Mouse (Mus musculus): ENCODE data around the gene Usp17la. TPM values are rescaled to one million over a fixed set of nuclear protein-coding genes. Genes with fewer than 3 reads are reported as not detected.

Gene Usp17la
- polyA plus RNA-seq, 1 experiment from 2014 or later = not detected

- Histone ChIP-seq H3K27me3 (replicated peaks; ENCODE audit: control insufficient read depth, insufficient read depth, low read length) (no peaks in the 10 kb centered on the region), H3K4me1 (replicated peaks; ENCODE audit: control insufficient read depth, insufficient read depth, low read length) (no peaks in the 10 kb centered on the region), H3K9ac (ENCODE audit: low read depth, low read length) (no peak overlapping the region), H3K4me2 (replicated peaks; ENCODE audit: low read depth) (no peak overlapping the region), H3K9me3 (ENCODE audit: control insufficient read depth) (no peaks in the 10 kb centered on the region), H3K36me3 (ENCODE audit: control insufficient read depth, insufficient read depth) (no peaks in the 10 kb centered on the region), H3K27ac (ENCODE audit: low read depth, low read length) (no peak overlapping the region), H3K4me3 (ENCODE audit: low read depth, low read length) (no peak overlapping the region)
- no peak for TF ChIP-seq CTCF (IDR thresholded peaks at IDR 0.05; ENCODE audit: low read depth)
- 85% methylated on average over 3 of the region's 3 CpGs for WGBS
- no peak for ATAC-seq
These were observed 4.6 kb downstream of the Usp17la start for GRCm38 (mm10) chr7:104861381-104861780.

GRCm38 (mm10) chr7:104877731-104878130 lies 20.9 kb downstream of the Usp17la start, which contains the start of gene Olfr665:
TSS of gene Olfr665 (plus strand) at chr7:104878031.
- Histone ChIP-seq H3K9me3 (ENCODE audit: control insufficient read depth) (no peaks in the 10 kb centered on the region), H3K4me1 (replicated peaks; ENCODE audit: control insufficient read depth, insufficient read depth, low read length) (no peaks in the 10 kb centered on the region), H3K27ac (ENCODE audit: low read depth, low read length) (no peak within 1 kb of the TSS), H3K4me2 (replicated peaks; ENCODE audit: low read depth) (no peak within 1 kb of the TSS), H3K9ac (ENCODE audit: low read depth, low read length) (no peak within 1 kb of the TSS), H3K27me3 (replicated peaks; ENCODE audit: control insufficient read depth, insufficient read depth, low read length) (no peaks in the 10 kb centered on the region), H3K4me3 (ENCODE audit: low read depth, low read length) (no peak within 1 kb of the TSS), H3K36me3 (ENCODE audit: control insufficient read depth, insufficient read depth) (no peaks in the 10 kb centered on the region)
- 32% methylated on average over 1 of the region's 1 CpGs for WGBS
- no peak for ATAC-seq
- no peak for TF ChIP-seq CTCF (IDR thresholded peaks at IDR 0.05; ENCODE audit: low read depth)

- Histone ChIP-seq H3K4me2 (replicated peaks; ENCODE audit: low read depth) (no peak within 1 kb of the TSS), H3K27me3 (replicated peaks; ENCODE audit: control insufficient read depth, insufficient read depth, low read length) (no peaks in the 10 kb centered on the region), H3K9me3 (ENCODE audit: control insufficient read depth) (no peaks in the 10 kb centered on the region), H3K9ac (ENCODE audit: low read depth, low read length) (no peak within 1 kb of the TSS), H3K27ac (ENCODE audit: low read depth, low read length) (no peak within 1 kb of the TSS), H3K4me3 (ENCODE audit: low read depth, low read length) (no peak within 1 kb of the TSS), H3K36me3 (ENCODE audit: control insufficient read depth, insufficient read depth) (no peaks in the 10 kb centered on the region), H3K4me1 (replicated peaks; ENCODE audit: control insufficient read depth, insufficient read depth, low read length) (no peaks in the 10 kb centered on the region)
- no peak for ATAC-seq
- WGBS = 79% methylated on average over 2 of the region's 2 CpGs
- no peak for TF ChIP-seq CTCF (IDR thresholded peaks at IDR 0.05; ENCODE audit: low read depth)
These were observed 39.0 kb downstream of the Usp17la start, which contains the start of gene Olfr666 for GRCm38 (mm10) chr7:104895852-104896251. TSS of gene Olfr666 (minus strand) at chr7:104895952.

Other genes with a start within 250 kb of the Usp17la start
- gene Olfr656, start 243.1 kb upstream of the Usp17la start, polyA plus RNA-seq (2015; fragmentation: Nextera tagmentation; extraction: Ambion mirVana) = not detected in 2 replicates
- gene Olfr657, start 232.2 kb upstream of the Usp17la start, polyA plus RNA-seq (2015; fragmentation: Nextera tagmentation; extraction: Ambion mirVana) = not detected in 2 replicates
- 0.09 TPM in 2 replicates for gene Olfr658, start 209.7 kb upstream of the Usp17la start, polyA plus RNA-seq (2015; fragmentation: Nextera tagmentation; extraction: Ambion mirVana)
- not detected in 2 replicates for gene Olfr659, start 190.3 kb upstream of the Usp17la start, polyA plus RNA-seq (2015; fragmentation: Nextera tagmentation; extraction: Ambion mirVana)
- gene Olfr661, start 170.5 kb upstream of the Usp17la start, polyA plus RNA-seq (2015; fragmentation: Nextera tagmentation; extraction: Ambion mirVana) = not detected in 2 replicates
- not detected in 2 replicates for gene Usp17le, start 79.5 kb upstream of the Usp17la start, polyA plus RNA-seq (2015; fragmentation: Nextera tagmentation; extraction: Ambion mirVana)
- gene Usp17lb, start 14.4 kb upstream of the Usp17la start, polyA plus RNA-seq (2015; fragmentation: Nextera tagmentation; extraction: Ambion mirVana) = not detected in 2 replicates
- not detected in 2 replicates for gene Olfr665, start 21.0 kb downstream of the Usp17la start, polyA plus RNA-seq (2015; fragmentation: Nextera tagmentation; extraction: Ambion mirVana)
- not detected in 2 replicates for gene Olfr666, start 38.9 kb downstream of the Usp17la start, polyA plus RNA-seq (2015; fragmentation: Nextera tagmentation; extraction: Ambion mirVana)
- gene Olfr667, start 64.5 kb downstream of the Usp17la start, polyA plus RNA-seq (2015; fragmentation: Nextera tagmentation; extraction: Ambion mirVana) = not detected in 2 replicates
- not detected in 2 replicates for gene Olfr668, start 71.0 kb downstream of the Usp17la start, polyA plus RNA-seq (2015; fragmentation: Nextera tagmentation; extraction: Ambion mirVana)
- gene Olfr669, start 77.2 kb downstream of the Usp17la start, polyA plus RNA-seq (2015; fragmentation: Nextera tagmentation; extraction: Ambion mirVana) = not detected in 2 replicates
- not detected in 2 replicates for gene Olfr670, start 105.6 kb downstream of the Usp17la start, polyA plus RNA-seq (2015; fragmentation: Nextera tagmentation; extraction: Ambion mirVana)
- not detected in 2 replicates for gene Olfr671, start 122.1 kb downstream of the Usp17la start, polyA plus RNA-seq (2015; fragmentation: Nextera tagmentation; extraction: Ambion mirVana)
- not detected in 2 replicates for gene Olfr672, start 145.0 kb downstream of the Usp17la start, polyA plus RNA-seq (2015; fragmentation: Nextera tagmentation; extraction: Ambion mirVana)
- not detected in 2 replicates for gene Olfr675, start 171.5 kb downstream of the Usp17la start, polyA plus RNA-seq (2015; fragmentation: Nextera tagmentation; extraction: Ambion mirVana)
- not detected in 2 replicates for gene Olfr676, start 175.7 kb downstream of the Usp17la start, polyA plus RNA-seq (2015; fragmentation: Nextera tagmentation; extraction: Ambion mirVana)
- gene Olfr677, start 194.4 kb downstream of the Usp17la start, polyA plus RNA-seq (2015; fragmentation: Nextera tagmentation; extraction: Ambion mirVana) = not detected in 2 replicates
- gene Olfr678, start 207.5 kb downstream of the Usp17la start, polyA plus RNA-seq (2015; fragmentation: Nextera tagmentation; extraction: Ambion mirVana) = not detected in 2 replicates
- not detected in 2 replicates for gene Olfr679, start 224.2 kb downstream of the Usp17la start, polyA plus RNA-seq (2015; fragmentation: Nextera tagmentation; extraction: Ambion mirVana)
- gene Olfr680-ps1, start 235.8 kb downstream of the Usp17la start, polyA plus RNA-seq (2015; fragmentation: Nextera tagmentation; extraction: Ambion mirVana) = not detected in 2 replicates

All from intestine, postnatal 0 days (tissue).